Mouse (Mus musculus) right cerebral cortex, adult 2 months (tissue): ENCODE results near the gene Gpr3.

ENCODE experiments used
- DNase-seq, 2 experiments: peaks; one replicate each; pipeline ENCODE4 v3.0.0; 2021 to 2022; ENCODE audit warnings: low spot score in 2 of 2

Gpr3 gene

GRCm38 (mm10) chr4:133198337-133199180 is 13.8 kb downstream of the Gpr3 start:
- DNase-seq, result no peak

- DNase-seq, result no peak
Measured at GRCm38 (mm10) chr4:133197801-133198286, 14.5 kb downstream of the Gpr3 start.

- DNase-seq, result no peak
Measured at GRCm38 (mm10) chr4:133197355-133197754, 15.0 kb downstream of the Gpr3 start.

- DNase-seq, result no peak
Measured at GRCm38 (mm10) chr4:133196852-133197251, 15.5 kb downstream of the Gpr3 start.

GRCm38 (mm10) chr4:133196136-133196535 is 16.2 kb downstream of the Gpr3 start:
- DNase-seq, result no peak

- DNase-seq, result no peak
Measured at GRCm38 (mm10) chr4:133195014-133195413, 17.3 kb downstream of the Gpr3 start.

GRCm38 (mm10) chr4:133194482-133194881 is 17.9 kb downstream of the Gpr3 start:
- no peak for DNase-seq

GRCm38 (mm10) chr4:133189396-133189795 is 22.9 kb downstream of the Gpr3 start:
- DNase-seq, result no peak

- DNase-seq, result no peak
Measured at GRCm38 (mm10) chr4:133186856-133187255, 25.5 kb downstream of the Gpr3 start.

- DNase-seq, result no peak
Measured at GRCm38 (mm10) chr4:133185893-133186292, 26.4 kb downstream of the Gpr3 start.

GRCm38 (mm10) chr4:133184898-133185665 is 27.3 kb downstream of the Gpr3 start:
- no peak for DNase-seq

GRCm38 (mm10) chr4:133184031-133184897 is 28.1 kb downstream of the Gpr3 start:
- no peak for DNase-seq

- no peak for DNase-seq
Measured at GRCm38 (mm10) chr4:133182439-133183033, 29.8 kb downstream of the Gpr3 start.

- DNase-seq, result no peak
Measured at GRCm38 (mm10) chr4:133179258-133179657, 33.1 kb downstream of the Gpr3 start.

GRCm38 (mm10) chr4:133178305-133178704 is 34.0 kb downstream of the Gpr3 start:
- no peak for DNase-seq

GRCm38 (mm10) chr4:133176761-133177403 is 35.5 kb downstream of the Gpr3 start:
- peak in 1 of 2 experiments; percentile 55 for DNase-seq

- DNase-seq, result no peak
Measured at GRCm38 (mm10) chr4:133175998-133176760, 36.2 kb downstream of the Gpr3 start.

GRCm38 (mm10) chr4:133175274-133175673 is 37.1 kb downstream of the Gpr3 start:
- no peak for DNase-seq

- no peak for DNase-seq
Measured at GRCm38 (mm10) chr4:133174361-133174760, 38.0 kb downstream of the Gpr3 start.

- DNase-seq, result no peak
Measured at GRCm38 (mm10) chr4:133172451-133172850, 39.9 kb downstream of the Gpr3 start.
